ENCODE assay signal across 9 mouse cellular contexts in genomic region chr4:42950065-42950558, GRCm38 (mm10). TPM values are rescaled to one million over a fixed set of nuclear protein-coding genes. Genes with fewer than 3 reads are reported as not detected.
A peak's percentile ranks its signal among the peaks of the same experiment; 100 is the strongest.
DNase-seq lines count a peak whose midpoint lies in the region; ATAC-seq and TF ChIP-seq lines count a peak whose summit lies in the region.
"Had no signal": no experiment of that assay in that cellular context is flagged by ENCODE, and none has a peak within 500 bp of the region (broad histone marks: within the 10 kb centered on the region; RNA-seq: fewer than 3 reads in every experiment).

No protein-coding gene starts in this region.

- peak; percentile 78 for ATAC-seq in embryonic facial prominence, embryonic 14.5 days (ENCODE audit: low read depth)
- peak; percentile 56 for ATAC-seq in heart, embryonic 13.5 days (ENCODE audit: extremely low read depth, insufficient number of reproducible peaks, low FRiP score, low TSS enrichment)
- ATAC-seq in liver, embryonic 15.5 days (ENCODE audit: insufficient read depth) = peak; percentile 56
- peak; percentile 74 for ATAC-seq in neural tube, embryonic 12.5 days (ENCODE audit: low FRiP score, low read depth)

- no peaks in the 10 kb centered on the region for H3K27me3 ChIP-seq in C2C12 (ENCODE audit: control insufficient read depth, insufficient read depth, insufficient read length)
- no peaks in the 10 kb centered on the region for H3K27me3 ChIP-seq in embryonic facial prominence, embryonic 14.5 days (replicated peaks; ENCODE audit: control insufficient read depth, insufficient read depth, low read length)
- peaks cover 21% of the 10 kb centered on the region for H3K27me3 ChIP-seq in heart, embryonic 13.5 days (replicated peaks)
- H3K27me3 ChIP-seq in liver, embryonic 15.5 days = peaks cover 74% of the 10 kb centered on the region
- 0 out of 2 replicates have a peak, but pooled peaks cover 5% of the 10 kb centered on the region for H3K27me3 ChIP-seq in neural tube, embryonic 12.5 days (replicated peaks)
- no peaks in the 10 kb centered on the region for H3K27me3 ChIP-seq in testis, adult 2 months (ENCODE audit: control insufficient read depth, insufficient read depth, low read length)

- peak; percentile 91 to 96 for DNase-seq in adrenal gland, postnatal 36 days
- peak; percentile 95 for DNase-seq in embryonic facial prominence, embryonic 14.5 days (ENCODE audit: low spot score)
- peak; percentile 94 for DNase-seq in kidney, postnatal 10 days

- WGBS in embryonic facial prominence, embryonic 14.5 days = 1% methylated on average over 15 of the region's 27 CpGs
- under 1% methylated on average over 16 of the region's 27 CpGs for WGBS in heart, embryonic 13.5 days
- 3% methylated on average over 12 of the region's 27 CpGs for WGBS in liver, embryonic 15.5 days (ENCODE audit: insufficient replicate concordance)
- 2% methylated on average over 14 of the region's 27 CpGs for WGBS in neural tube, embryonic 12.5 days

- peaks cover 17% of the 10 kb centered on the region for H3K4me1 ChIP-seq in embryonic facial prominence, embryonic 14.5 days (ENCODE audit: control insufficient read depth, insufficient read depth, low read length)
- peaks cover 55% of the 10 kb centered on the region for H3K4me1 ChIP-seq in heart, embryonic 13.5 days
- H3K4me1 ChIP-seq in liver, embryonic 15.5 days (replicated peaks) = peaks cover 15% of the 10 kb centered on the region
- peaks cover 74% of the 10 kb centered on the region for H3K4me1 ChIP-seq in neural tube, embryonic 12.5 days
- H3K4me1 ChIP-seq in testis, adult 2 months (ENCODE audit: control insufficient read depth, insufficient read depth, low read length) = peaks cover 32% of the 10 kb centered on the region

- peak overlapping the region; percentile 81 for H3K4me2 ChIP-seq in embryonic facial prominence, embryonic 14.5 days (ENCODE audit: low read depth, low read length)
- peak overlapping the region; percentile 96 for H3K4me2 ChIP-seq in heart, embryonic 13.5 days
- peak overlapping the region; percentile 82 for H3K4me2 ChIP-seq in liver, embryonic 15.5 days
- H3K4me2 ChIP-seq in neural tube, embryonic 12.5 days (replicated peaks) = peak overlapping the region; percentile 89

- H3K79me2 ChIP-seq in C2C12 (ENCODE audit: control insufficient read depth, insufficient read depth) = no peaks in the 10 kb centered on the region

- peak overlapping the region; percentile 82 for H3ac ChIP-seq in C2C12 (ENCODE audit: control insufficient read depth, insufficient read length, low read depth)

- no peaks in the 10 kb centered on the region for H3K36me3 ChIP-seq in C2C12 (ENCODE audit: control insufficient read depth, insufficient read depth)
- 0 out of 2 replicates have a peak, but pooled peaks cover 4% of the 10 kb centered on the region for H3K36me3 ChIP-seq in embryonic facial prominence, embryonic 14.5 days (ENCODE audit: control insufficient read depth, insufficient read depth, low read length)
- peaks cover 6% of the 10 kb centered on the region for H3K36me3 ChIP-seq in heart, embryonic 13.5 days
- no peaks in the 10 kb centered on the region for H3K36me3 ChIP-seq in liver, embryonic 15.5 days (replicated peaks)
- peaks cover 7% of the 10 kb centered on the region for H3K36me3 ChIP-seq in neural tube, embryonic 12.5 days
- H3K36me3 ChIP-seq in testis, adult 2 months (ENCODE audit: control insufficient read depth, insufficient read depth, low read length) = no peaks in the 10 kb centered on the region

- TF ChIP-seq CTCF in C2C12 (IDR thresholded peaks at IDR 0.05; ENCODE audit: control insufficient read depth, insufficient read depth, insufficient read length) = no peak
- no peak for TF ChIP-seq CTCF in testis, adult 2 months (IDR thresholded peaks at IDR 0.05; ENCODE audit: control insufficient read depth, insufficient read depth, insufficient replicate concordance, low read depth, low read length)

- H3K27ac ChIP-seq in embryonic facial prominence, embryonic 14.5 days (replicated peaks; ENCODE audit: low read depth, low read length) = peak overlapping the region; percentile 90
- peak overlapping the region; percentile 98 for H3K27ac ChIP-seq in heart, embryonic 13.5 days (replicated peaks)
- H3K27ac ChIP-seq in liver, embryonic 15.5 days (replicated peaks) = peak overlapping the region; percentile 53
- peak overlapping the region; percentile 94; the same call in 1 of the 2 replicates for H3K27ac ChIP-seq in neural tube, embryonic 12.5 days
- peak overlapping the region; percentile 83; the same call in 1 of the 2 replicates for H3K27ac ChIP-seq in testis, adult 2 months (ENCODE audit: control insufficient read depth, insufficient read depth, low read depth, low read length)

- H3K9ac ChIP-seq in embryonic facial prominence, embryonic 14.5 days (ENCODE audit: low read depth, low read length) = peak overlapping the region; percentile 93
- H3K9ac ChIP-seq in heart, embryonic 13.5 days = peak overlapping the region; percentile 97
- peak overlapping the region; percentile 61 for H3K9ac ChIP-seq in liver, embryonic 15.5 days
- H3K9ac ChIP-seq in neural tube, embryonic 12.5 days = peak overlapping the region; percentile 92

- H3K9me3 ChIP-seq in embryonic facial prominence, embryonic 14.5 days (ENCODE audit: control insufficient read depth, low read length) = no peaks in the 10 kb centered on the region
- H3K9me3 ChIP-seq in heart, embryonic 13.5 days = no peaks in the 10 kb centered on the region
- H3K9me3 ChIP-seq in liver, embryonic 15.5 days (replicated peaks) = no peaks in the 10 kb centered on the region
- no peaks in the 10 kb centered on the region for H3K9me3 ChIP-seq in neural tube, embryonic 12.5 days

- no peak for TF ChIP-seq POLR2A in testis, adult 2 months (IDR thresholded peaks at IDR 0.05; ENCODE audit: control insufficient read depth, low read depth, low read length)

- H3K4me3 ChIP-seq in C2C12 (ENCODE audit: insufficient read depth, poor library complexity, severe bottlenecking) = peak overlapping the region; percentile 55
- peak overlapping the region; percentile 74 for H3K4me3 ChIP-seq in embryonic facial prominence, embryonic 14.5 days (ENCODE audit: low read depth, low read length)
- peak overlapping the region; percentile 74 for H3K4me3 ChIP-seq in heart, embryonic 13.5 days
- peak overlapping the region; percentile 62 for H3K4me3 ChIP-seq in liver, embryonic 15.5 days (replicated peaks)
- peak overlapping the region; percentile 82 for H3K4me3 ChIP-seq in neural tube, embryonic 12.5 days
- peak overlapping the region; percentile 95 for H3K4me3 ChIP-seq in testis, adult 2 months (ENCODE audit: control insufficient read depth, low read depth, low read length)

- no peaks in the 10 kb centered on the region for H3K79me3 ChIP-seq in C2C12 (ENCODE audit: low read depth)

TF ChIP-seq in C2C12, 6 proteins besides CTCF, POLR2A, EP300 and RAD21:
- TF ChIP-seq MAX (IDR thresholded peaks at IDR 0.05) = no peak
- peak; percentile 6 for TF ChIP-seq MYOD1 (IDR thresholded peaks at IDR 0.05; ENCODE audit: control insufficient read depth, insufficient read length, low read depth)

RNA-seq across cellular contexts. Expression of gene Dnajb5, which starts 0.5 kb away (rescaled TPM):
- 5.3 TPM for polyA plus RNA-seq in C2C12 (2012; fragmentation: generic; extraction: Trizol)
- 10 to 100 TPM; 10.9 to 35.1 TPM for total RNA-seq in adrenal gland, postnatal 36 days (2021)
- polyA plus RNA-seq in embryonic facial prominence, embryonic 14.5 days (2014; fragmentation: Nextera tagmentation; extraction: Ambion mirVana) = 11.9 and 15.4 TPM in 2 replicates
- 12.2 and 14.3 TPM in 2 replicates for polyA plus RNA-seq in heart, embryonic 13.5 days (2015; fragmentation: Nextera tagmentation; extraction: Ambion mirVana)
- polyA plus RNA-seq in liver, embryonic 15.5 days (2015; fragmentation: Nextera tagmentation; extraction: Ambion mirVana) = 1.2 and 1.5 TPM in 2 replicates
- 29.0 and 33.6 TPM in 2 replicates for polyA plus RNA-seq in neural tube, embryonic 12.5 days (2016; fragmentation: Nextera tagmentation; extraction: Ambion mirVana)
- 7.6 and 8.2 TPM in 2 replicates for polyA plus RNA-seq in testis, adult 2 months (2012; rRNA removed)

RNA-seq across cellular contexts. Expression of gene 1700022I11Rik, which starts 19.3 kb away (rescaled TPM):
- polyA plus RNA-seq in C2C12 (2012; fragmentation: generic; extraction: Trizol) = 0.48 TPM
- not detected for total RNA-seq in adrenal gland, postnatal 36 days (2021)
- 0.28 and 0.75 TPM in 2 replicates for polyA plus RNA-seq in embryonic facial prominence, embryonic 14.5 days (2014; fragmentation: Nextera tagmentation; extraction: Ambion mirVana)
- polyA plus RNA-seq in heart, embryonic 13.5 days (2015; fragmentation: Nextera tagmentation; extraction: Ambion mirVana) = 0.51 and 0.57 TPM in 2 replicates
- polyA plus RNA-seq in liver, embryonic 15.5 days (2015; fragmentation: Nextera tagmentation; extraction: Ambion mirVana) = 0.24 TPM in 1 of 2 replicates, not detected in the other
- polyA plus RNA-seq in neural tube, embryonic 12.5 days (2016; fragmentation: Nextera tagmentation; extraction: Ambion mirVana) = 0.46 and 0.93 TPM in 2 replicates
- 22.4 and 23.7 TPM in 2 replicates for polyA plus RNA-seq in testis, adult 2 months (2012; rRNA removed)
- polyA plus RNA-seq: gonadal fat pad, adult 2 months had no signal

RNA-seq across cellular contexts. Expression of gene Phf24, which starts 33.7 kb away (rescaled TPM):
- polyA plus RNA-seq in C2C12 (2012; fragmentation: generic; extraction: Trizol) = not detected
- 1 to 10 TPM; 1.3 to 1.8 TPM for total RNA-seq in adrenal gland, postnatal 36 days (2021)
- polyA plus RNA-seq in embryonic facial prominence, embryonic 14.5 days (2014; fragmentation: Nextera tagmentation; extraction: Ambion mirVana) = 4.9 and 5.7 TPM in 2 replicates
- 3.7 and 4.0 TPM in 2 replicates for polyA plus RNA-seq in heart, embryonic 13.5 days (2015; fragmentation: Nextera tagmentation; extraction: Ambion mirVana)
- polyA plus RNA-seq in liver, embryonic 15.5 days (2015; fragmentation: Nextera tagmentation; extraction: Ambion mirVana) = 0.12 and 0.16 TPM in 2 replicates
- 10.9 and 11.4 TPM in 2 replicates for polyA plus RNA-seq in neural tube, embryonic 12.5 days (2016; fragmentation: Nextera tagmentation; extraction: Ambion mirVana)
- polyA plus RNA-seq in testis, adult 2 months (2012; rRNA removed) = 1.3 and 1.7 TPM in 2 replicates

RNA-seq across cellular contexts. Expression of gene Vcp, which starts 50.2 kb away (rescaled TPM):
- 319 TPM for polyA plus RNA-seq in C2C12 (2012; fragmentation: generic; extraction: Trizol)
- 100 to 1,000 TPM; 332 to 368 TPM for total RNA-seq in adrenal gland, postnatal 36 days (2021)
- polyA plus RNA-seq in embryonic facial prominence, embryonic 14.5 days (2014; fragmentation: Nextera tagmentation; extraction: Ambion mirVana) = 471 and 523 TPM in 2 replicates
- 459 and 479 TPM in 2 replicates for polyA plus RNA-seq in heart, embryonic 13.5 days (2015; fragmentation: Nextera tagmentation; extraction: Ambion mirVana)
- 202 and 204 TPM in 2 replicates for polyA plus RNA-seq in liver, embryonic 15.5 days (2015; fragmentation: Nextera tagmentation; extraction: Ambion mirVana)
- 631 and 640 TPM in 2 replicates for polyA plus RNA-seq in neural tube, embryonic 12.5 days (2016; fragmentation: Nextera tagmentation; extraction: Ambion mirVana)
- 78.0 and 85.5 TPM in 2 replicates for polyA plus RNA-seq in testis, adult 2 months (2012; rRNA removed)

Comparison
In these comparisons a context has a peak if more than half of its experiments do, and no peak if none do; other contexts are left out.
1. Peak in every context shown above with its lines: DNase-seq, ATAC-seq, H3K4me3 ChIP-seq and H3K27ac ChIP-seq.
2. RNA of gene 1700022I11Rik, which starts 19.3 kb away (polyA plus RNA-seq): 22.4 to 23.7 TPM in testis, adult 2 months; 0.46 to 0.93 TPM in neural tube, embryonic 12.5 days, 0.51 to 0.57 TPM in heart, embryonic 13.5 days, 0.48 TPM in C2C12 (single experiment), 0.28 to 0.75 TPM in embryonic facial prominence, embryonic 14.5 days and 0.24 TPM in liver, embryonic 15.5 days; every median in the first group is over 10 times any median in the second.